Mouse (Mus musculus) midbrain, embryonic 14.5 days (tissue): Measurements from ENCODE around the gene Slc30a2. TPM values are rescaled to one million over a fixed set of nuclear protein-coding genes. Genes with fewer than 3 reads are reported as not detected.

ENCODE experiments used
- ATAC-seq: fragments of 200-750 bp; cut with Nextera tagmentation; 2 replicates; pipeline ENCODE4 v1.8.0; 2017; ENCODE audit warnings: moderate number of reproducible peaks, moderate library complexity; ENCODE audit not compliant: low FRiP score, low TSS enrichment
- DNase-seq: peaks from one replicate; pipeline ENCODE4 v3.0.0-alpha.2; 2015
- H3K27ac ChIP-seq: fragments of 300-500 bp; sonication (generic); replicated peaks from 2 replicates; pipeline ENCODE4 v1.5.1; 2014; ENCODE audit warnings: mild to moderate bottlenecking, low read depth, low read length, moderate library complexity
- H3K27me3 ChIP-seq: fragments of 300-500 bp; sonication (generic); 2 replicates; pipeline ENCODE4 v1.6.1; 2014; ENCODE audit warnings: low read length, control low read depth, mixed read lengths; ENCODE audit not compliant: control insufficient read depth, insufficient read depth
- H3K36me3 ChIP-seq: fragments of 300-500 bp; sonication (generic); 2 replicates; pipeline ENCODE4 v1.6.1; 2014; ENCODE audit warnings: low read length, control low read depth; ENCODE audit not compliant: control insufficient read depth, insufficient read depth
- H3K4me1 ChIP-seq: fragments of 300-500 bp; sonication (generic); 2 replicates; pipeline ENCODE4 v1.6.1; 2014; ENCODE audit warnings: mild to moderate bottlenecking, antibody characterized with exemption, low read length, control low read depth; ENCODE audit not compliant: control insufficient read depth, insufficient read depth
- H3K4me2 ChIP-seq: fragments of 300-500 bp; sonication (generic); 2 replicates; pipeline ENCODE4 v1.6.1; 2014; ENCODE audit warnings: mild to moderate bottlenecking, low read length, moderate library complexity
- H3K4me3 ChIP-seq: fragments of 300-500 bp; sonication (generic); replicated peaks from 2 replicates; pipeline ENCODE4 v1.5.1; 2014; ENCODE audit warnings: low read depth, low read length
- H3K9ac ChIP-seq: fragments of 300-500 bp; sonication (generic); replicated peaks from 2 replicates; pipeline ENCODE4 v1.6.1; 2014; ENCODE audit warnings: mild to moderate bottlenecking, low read length, moderate library complexity
- H3K9me3 ChIP-seq: fragments of 300-500 bp; sonication (generic); 2 replicates; pipeline ENCODE4 v1.6.1; 2016; ENCODE audit warnings: low read length, control low read depth, mixed read lengths; ENCODE audit not compliant: control insufficient read depth
- WGBS: fragments of 180-500 bp; shearing (Covaris S2); extraction: QIAGEN DNeasy Blood & Tissue Kit; methylation state at CpG from one replicate; pipeline ENCODE4 v1.1.7; 2014; 5-methylcytosine and 5-hydroxymethylcytosine counted together
- polyA plus RNA-seq: library from polyadenylated mRNA; unstranded; fragments of >200 nt; fragmentation: Nextera tagmentation; extraction: Ambion mirVana; gene quantifications from 2 replicates; pipeline ENCODE4 v1.2.1, GENCODE M21; 2014

Gene Slc30a2
- polyA plus RNA-seq, 1 experiment from 2014 or later, result not detected

- WGBS, result 90% methylated on average over 6 of the region's 6 CpGs
- no peak for DNase-seq
- H3K9me3 ChIP-seq, result no peaks in the 10 kb centered on the region
- no peaks in the 10 kb centered on the region for H3K27me3 ChIP-seq
- no peak overlapping the region for H3K27ac ChIP-seq
- H3K9ac ChIP-seq, result no peak overlapping the region
- no peaks in the 10 kb centered on the region for H3K4me1 ChIP-seq
- no peak overlapping the region for H3K4me2 ChIP-seq
- ATAC-seq, result no peak
- H3K4me3 ChIP-seq, result no peak overlapping the region
- no peaks in the 10 kb centered on the region for H3K36me3 ChIP-seq
These were observed 7.7 kb downstream of the Slc30a2 start for GRCm38 (mm10) chr4:134350641-134351040.

- Histone ChIP-seq H3K4me1 (no peaks in the 10 kb centered on the region), H3K9ac (no peak overlapping the region), H3K4me3 (no peak overlapping the region), H3K27me3 (no peaks in the 10 kb centered on the region; the same call in 1 of the 2 replicates), H3K4me2 (no peak overlapping the region), H3K27ac (no peak overlapping the region), H3K36me3 (no peaks in the 10 kb centered on the region), H3K9me3 (no peaks in the 10 kb centered on the region)
- no peak for ATAC-seq
- no peak for DNase-seq
- 43% methylated on average over 17 of the region's 18 CpGs for WGBS
These were observed 8.6 kb downstream of the Slc30a2 start for GRCm38 (mm10) chr4:134351329-134352260.

- Histone ChIP-seq H3K27me3 (no peaks in the 10 kb centered on the region; the same call in 1 of the 2 replicates), H3K9me3 (no peaks in the 10 kb centered on the region), H3K9ac (no peak overlapping the region), H3K4me3 (no peak overlapping the region), H3K4me1 (0 out of 2 replicates have a peak, but pooled peaks cover 3% of the 10 kb centered on the region), H3K27ac (no peak overlapping the region), H3K36me3 (no peaks in the 10 kb centered on the region), H3K4me2 (no peak overlapping the region)
- ATAC-seq (no peak), DNase-seq (no peak)
- WGBS, result 54% methylated on average over 12 of the region's 12 CpGs
These were observed 9.3 kb downstream of the Slc30a2 start for GRCm38 (mm10) chr4:134352261-134352707.

DNA sequence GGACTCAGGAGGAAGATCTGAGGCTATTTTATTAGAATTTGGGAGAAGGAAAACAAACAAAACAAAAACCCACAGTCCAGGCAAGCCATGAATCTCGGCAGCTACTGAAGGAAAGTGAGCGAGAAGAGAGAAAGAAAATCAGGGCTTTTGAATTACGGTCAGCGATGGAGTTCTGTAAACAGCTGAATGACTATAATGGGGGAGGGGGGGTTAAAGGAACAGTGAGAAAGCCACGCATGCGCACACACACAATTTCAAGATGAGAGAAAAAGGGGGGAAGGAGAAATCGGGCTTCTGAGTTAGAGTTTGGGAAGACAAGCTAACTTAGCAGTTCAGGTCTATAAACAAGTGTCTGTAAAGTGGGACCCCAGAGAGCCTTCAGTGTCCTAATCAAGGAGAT is 9.9 kb downstream of the Slc30a2 start:
- 0 out of 2 replicates have a peak, but pooled peaks cover 5% of the 10 kb centered on the region for H3K4me1 ChIP-seq
- no peak overlapping the region for H3K27ac ChIP-seq
- H3K36me3 ChIP-seq, result no peaks in the 10 kb centered on the region
- no peak overlapping the region for H3K9ac ChIP-seq
- no peak for ATAC-seq
- H3K27me3 ChIP-seq, result no peaks in the 10 kb centered on the region; the same call in 1 of the 2 replicates
- DNase-seq, result no peak
- H3K4me3 ChIP-seq, result no peak overlapping the region
- WGBS, result 81% methylated on average over 7 of the region's 7 CpGs
- no peak overlapping the region for H3K4me2 ChIP-seq
- no peaks in the 10 kb centered on the region for H3K9me3 ChIP-seq

DNA sequence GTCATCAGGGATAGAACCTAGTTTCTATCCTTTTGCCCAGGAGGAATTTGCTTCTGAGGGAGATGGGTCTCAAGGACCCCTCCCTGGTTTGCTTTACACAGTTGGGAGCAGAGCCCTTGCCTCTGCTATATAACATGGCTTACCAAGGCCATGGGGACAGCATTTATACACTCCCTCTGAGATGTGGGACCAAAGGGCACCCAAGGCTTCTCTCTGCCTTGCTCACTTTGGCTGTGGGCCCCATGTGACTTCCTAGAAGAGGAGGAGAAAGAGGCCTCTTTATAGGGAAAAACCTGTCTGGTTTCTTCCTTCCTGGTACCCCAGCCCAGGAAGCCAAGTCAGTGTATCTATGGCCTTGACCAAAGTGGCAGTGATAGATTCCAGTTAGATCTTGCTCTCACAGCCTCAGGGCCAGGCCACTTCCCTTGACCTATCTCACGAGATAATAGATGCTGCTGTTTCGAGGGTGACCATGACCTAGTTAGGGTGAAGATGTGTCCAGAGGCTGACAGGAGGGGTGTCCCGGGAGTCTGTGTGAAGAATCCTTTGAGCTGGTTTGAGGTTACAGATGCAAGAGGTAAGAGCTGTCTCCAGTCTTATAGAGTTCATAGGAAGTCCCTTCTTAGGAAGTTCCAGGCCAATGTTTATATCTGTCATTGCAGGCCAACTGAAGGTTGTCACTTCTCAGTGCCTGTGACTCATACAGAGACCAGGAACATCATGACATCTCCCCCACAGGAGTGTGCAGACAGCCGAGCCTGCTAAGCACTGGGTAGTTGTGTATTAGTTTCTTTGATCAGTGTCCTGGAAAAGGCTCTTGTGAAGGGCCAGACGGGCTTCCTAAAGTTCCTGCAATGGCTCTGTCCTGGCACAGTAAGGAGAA is 10.8 kb downstream of the Slc30a2 start:
- H3K27ac ChIP-seq, result no peak overlapping the region
- WGBS, result 59% methylated on average over 5 of the region's 5 CpGs
- H3K36me3 ChIP-seq, result no peaks in the 10 kb centered on the region
- H3K4me3 ChIP-seq, result no peak overlapping the region
- no peak for ATAC-seq
- H3K9ac ChIP-seq, result no peak overlapping the region
- H3K27me3 ChIP-seq, result no peaks in the 10 kb centered on the region; the same call in 1 of the 2 replicates
- DNase-seq, result no peak
- no peak overlapping the region for H3K4me2 ChIP-seq
- 0 out of 2 replicates have a peak, but pooled peaks cover 5% of the 10 kb centered on the region for H3K4me1 ChIP-seq
- H3K9me3 ChIP-seq, result no peaks in the 10 kb centered on the region

- Histone ChIP-seq H3K27ac (no peak overlapping the region), H3K4me1 (0 out of 2 replicates have a peak, but pooled peaks cover 5% of the 10 kb centered on the region), H3K27me3 (no peaks in the 10 kb centered on the region; the same call in 1 of the 2 replicates), H3K4me2 (no peak overlapping the region), H3K4me3 (no peak overlapping the region), H3K9me3 (no peaks in the 10 kb centered on the region), H3K36me3 (no peaks in the 10 kb centered on the region), H3K9ac (no peak overlapping the region)
- WGBS, result 63% methylated on average over 16 of the region's 16 CpGs
- DNase-seq (no peak), ATAC-seq (no peak)
These were observed 13.0 kb downstream of the Slc30a2 start for GRCm38 (mm10) chr4:134355841-134356452.

DNA sequence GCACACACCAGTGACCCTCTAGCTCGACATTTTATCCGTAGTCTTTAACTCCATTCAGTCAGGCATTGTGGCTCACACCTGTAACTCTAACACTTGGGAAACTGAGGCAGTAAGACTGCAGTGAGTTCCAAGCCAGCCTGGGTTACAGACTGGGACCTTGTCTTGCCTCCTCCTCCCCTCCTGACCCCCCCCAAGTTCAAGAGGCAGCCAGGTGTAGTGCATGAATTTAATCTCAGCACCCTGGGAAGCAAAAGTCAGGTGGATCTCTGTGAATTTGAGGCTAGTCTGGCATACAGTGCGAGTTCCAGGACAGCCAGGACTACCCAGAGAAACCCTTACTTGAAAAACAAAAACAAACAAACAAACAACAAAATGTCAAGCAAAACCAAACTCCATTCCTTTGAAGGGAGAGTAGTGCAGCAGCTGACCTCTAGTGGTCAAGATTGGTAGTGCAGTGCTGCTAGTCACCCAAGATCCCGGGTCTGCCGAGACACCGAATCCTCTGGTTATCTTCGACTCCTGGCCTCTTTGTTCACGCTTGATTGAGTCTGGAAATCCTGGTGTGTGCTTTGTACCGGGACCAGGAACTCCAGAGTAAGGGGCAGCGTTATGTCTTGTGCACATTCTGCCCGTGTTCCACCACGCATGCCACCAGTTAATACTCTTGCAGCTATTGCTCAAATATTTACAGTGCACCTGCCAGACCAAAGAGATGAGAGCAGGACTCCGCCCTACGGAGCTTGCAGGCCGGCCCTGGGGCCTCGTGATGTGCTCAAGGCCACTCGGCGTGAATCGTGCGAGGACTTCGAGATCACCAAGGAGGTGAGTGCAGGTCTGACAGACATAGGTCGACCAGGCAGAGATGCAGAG is 13.8 kb downstream of the Slc30a2 start:
- H3K27me3 ChIP-seq, result no peaks in the 10 kb centered on the region; the same call in 1 of the 2 replicates
- H3K9me3 ChIP-seq, result no peaks in the 10 kb centered on the region
- H3K4me3 ChIP-seq, result peak overlapping the region; percentile 18; the same call in 1 of the 2 replicates
- peak overlapping the region; percentile 46 for H3K4me2 ChIP-seq
- H3K27ac ChIP-seq, result no peak overlapping the region
- ATAC-seq (no peak), DNase-seq (peak; percentile 92)
- H3K36me3 ChIP-seq, result no peaks in the 10 kb centered on the region
- H3K4me1 ChIP-seq, result 0 out of 2 replicates have a peak, but pooled peaks cover 5% of the 10 kb centered on the region
- peak overlapping the region; percentile 39; the same call in 1 of the 2 replicates for H3K9ac ChIP-seq
- WGBS, result 17% methylated on average over 22 of the region's 22 CpGs
